Mouse (Mus musculus): ENCODE data around the gene Kxd1.

The Kxd1 gene

GRCm38 (mm10) chr8:70467907-70468306 is 59.8 kb downstream of the Kxd1 start:
- DNase-seq (ENCODE audit: low read depth, low spot score) = no peak

GRCm38 (mm10) chr8:70467229-70467725 is 60.5 kb downstream of the Kxd1 start:
- no peak for DNase-seq (ENCODE audit: low read depth, low spot score)

- peak; percentile 54 for DNase-seq (ENCODE audit: low read depth, low spot score)
Measured at GRCm38 (mm10) chr8:70466771-70467170, 61.0 kb downstream of the Kxd1 start.

- DNase-seq (ENCODE audit: low read depth, low spot score) = no peak
Measured at GRCm38 (mm10) chr8:70466305-70466704, 61.5 kb downstream of the Kxd1 start.

- DNase-seq (ENCODE audit: low read depth, low spot score) = no peak
Measured at GRCm38 (mm10) chr8:70465701-70466100, 62.1 kb downstream of the Kxd1 start.

GRCm38 (mm10) chr8:70464162-70464561 is 63.6 kb downstream of the Kxd1 start:
- DNase-seq (ENCODE audit: low read depth, low spot score) = no peak

GRCm38 (mm10) chr8:70463306-70463705 is 64.5 kb downstream of the Kxd1 start:
- no peak for DNase-seq (ENCODE audit: low read depth, low spot score)

- no peak for DNase-seq (ENCODE audit: low read depth, low spot score)
Measured at GRCm38 (mm10) chr8:70462516-70462813, 65.3 kb downstream of the Kxd1 start.

GRCm38 (mm10) chr8:70461765-70462515 is 65.8 kb downstream of the Kxd1 start:
- no peak for DNase-seq (ENCODE audit: low read depth, low spot score)

GRCm38 (mm10) chr8:70460606-70461005 is 67.2 kb downstream of the Kxd1 start:
- no peak for DNase-seq (ENCODE audit: low read depth, low spot score)

- no peak for DNase-seq (ENCODE audit: low read depth, low spot score)
Measured at GRCm38 (mm10) chr8:70460199-70460598, 67.6 kb downstream of the Kxd1 start.

- peak; percentile 65 for DNase-seq (ENCODE audit: low read depth, low spot score)
Measured at GRCm38 (mm10) chr8:70459636-70460035, 68.1 kb downstream of the Kxd1 start.

- no peak for DNase-seq (ENCODE audit: low read depth, low spot score)
Measured at GRCm38 (mm10) chr8:70458462-70458861, 69.3 kb downstream of the Kxd1 start.
